Mouse (Mus musculus): ENCODE measurements around the gene Bhlhe23. TPM values are rescaled to one million over a fixed set of nuclear protein-coding genes. Genes with fewer than 3 reads are reported as not detected.

Bhlhe23 gene
- polyA plus RNA-seq, 1 experiment from 2014 or later = 1.1 TPM

DNA sequence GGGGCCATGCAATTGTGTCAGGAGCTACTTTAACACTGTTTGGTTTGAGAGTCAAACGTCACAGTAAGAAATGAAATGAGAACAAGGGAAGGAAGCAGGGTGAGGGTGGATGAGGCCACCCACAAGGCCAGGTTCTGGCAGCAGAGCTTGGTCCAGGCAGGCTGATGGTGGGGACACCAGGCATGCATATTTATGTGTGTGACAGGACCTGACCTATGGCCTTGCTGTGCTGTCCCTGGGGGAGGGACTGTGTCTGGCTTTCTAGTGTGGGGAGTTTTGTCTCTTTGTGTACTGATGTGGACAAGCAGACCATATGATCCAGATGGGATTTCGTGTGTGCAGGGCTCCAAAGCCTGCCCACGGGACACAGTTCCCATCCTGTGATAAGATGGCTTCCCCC, 18.9 kb upstream of the Bhlhe23 start:
- Histone ChIP-seq H3K27me3 (0 out of 2 replicates have a peak, but pooled peaks cover 3% of the 10 kb centered on the region), H3K27ac (replicated peaks) (no peak overlapping the region), H3K4me3 (no peak overlapping the region), H3K9ac (replicated peaks) (no peak overlapping the region), H3K4me1 (no peaks in the 10 kb centered on the region), H3K36me3 (no peaks in the 10 kb centered on the region), H3K4me2 (replicated peaks) (no peak overlapping the region), H3K9me3 (no peaks in the 10 kb centered on the region)
- no peak for ATAC-seq (replicated peaks)
- WGBS = 57% methylated on average over 3 of the region's 3 CpGs

DNA sequence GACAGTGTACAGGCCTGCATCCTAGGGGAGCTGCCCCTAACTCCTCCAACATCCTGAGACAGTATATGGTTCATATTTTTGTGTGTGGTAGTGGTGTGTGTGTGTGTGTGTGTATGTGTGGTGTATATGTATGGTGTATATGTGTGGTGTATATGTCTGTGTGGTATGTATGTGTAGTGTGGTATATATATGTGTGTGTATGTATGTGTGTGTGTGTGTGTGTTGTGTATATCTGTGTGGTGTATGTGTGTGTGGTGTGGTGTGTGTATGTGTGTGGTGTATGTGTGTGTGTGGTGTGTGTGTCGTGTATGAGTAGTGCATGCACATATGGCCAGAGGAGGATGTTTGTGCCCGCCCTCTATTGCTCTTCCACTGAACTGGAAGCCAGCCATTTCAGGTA, 17.7 kb upstream of the Bhlhe23 start:
- H3K9me3 ChIP-seq = no peaks in the 10 kb centered on the region
- no peak overlapping the region for H3K27ac ChIP-seq (replicated peaks)
- no peak overlapping the region for H3K4me2 ChIP-seq (replicated peaks)
- H3K4me3 ChIP-seq = no peak overlapping the region
- H3K27me3 ChIP-seq = 0 out of 2 replicates have a peak, but pooled peaks cover 3% of the 10 kb centered on the region
- 86% methylated on average over 2 of the region's 2 CpGs for WGBS
- H3K36me3 ChIP-seq = no peaks in the 10 kb centered on the region
- no peak for ATAC-seq (replicated peaks)
- H3K4me1 ChIP-seq = peaks cover 10% of the 10 kb centered on the region; the same call in 1 of the 2 replicates
- no peak overlapping the region for H3K9ac ChIP-seq (replicated peaks)

DNA sequence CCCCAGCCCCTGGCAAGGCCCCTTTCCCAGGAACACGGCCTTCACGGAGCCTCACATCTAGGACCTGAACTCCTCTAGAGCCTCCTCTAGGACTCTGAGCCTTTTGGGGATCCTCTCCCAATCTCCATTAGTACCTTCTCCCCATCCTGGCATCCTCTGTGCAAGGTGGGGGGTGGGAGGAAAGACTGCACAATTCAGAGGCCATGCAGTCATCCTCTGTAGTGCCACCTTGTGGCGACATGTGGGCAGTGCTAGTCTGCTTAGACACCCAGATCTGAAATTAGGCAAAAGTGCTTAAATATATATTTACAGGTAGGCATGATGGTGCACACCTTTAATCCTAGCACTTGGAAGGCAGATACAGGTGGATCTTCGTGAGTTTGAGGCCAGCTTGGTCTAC, 15.0 kb upstream of the Bhlhe23 start:
- Histone ChIP-seq H3K9ac (replicated peaks) (no peak overlapping the region), H3K27me3 (0 out of 2 replicates have a peak, but pooled peaks cover 3% of the 10 kb centered on the region), H3K4me3 (no peak overlapping the region), H3K4me2 (replicated peaks) (no peak overlapping the region), H3K27ac (replicated peaks) (no peak overlapping the region), H3K4me1 (peaks cover 28% of the 10 kb centered on the region), H3K9me3 (no peaks in the 10 kb centered on the region), H3K36me3 (no peaks in the 10 kb centered on the region)
- WGBS = 46% methylated on average over 4 of the region's 4 CpGs
- no peak for ATAC-seq (replicated peaks)

DNA sequence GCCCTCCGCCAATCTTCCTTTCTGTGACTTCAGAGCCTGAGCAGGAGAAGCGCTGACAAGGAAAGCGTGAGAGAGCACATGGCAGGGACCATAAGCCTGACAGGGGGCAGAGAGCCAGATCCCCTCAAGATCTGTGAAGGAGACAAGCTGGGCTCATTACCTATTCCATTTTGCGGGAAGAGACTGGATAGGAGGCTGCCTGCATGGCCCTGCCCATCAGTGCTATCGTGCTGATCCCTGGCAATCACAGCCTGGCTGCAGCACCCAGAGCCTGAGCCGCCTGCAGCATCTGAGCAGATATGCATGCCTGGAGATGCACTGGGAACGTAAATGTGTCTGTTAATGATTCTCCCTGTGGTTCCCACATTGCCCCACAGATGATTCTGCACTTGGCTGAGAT, 12.1 kb upstream of the Bhlhe23 start:
- WGBS = 17% methylated on average over 6 of the region's 7 CpGs
- peak overlapping the region; percentile 73 for H3K27ac ChIP-seq (replicated peaks)
- 0 out of 2 replicates have a peak, but pooled peaks cover 3% of the 10 kb centered on the region for H3K27me3 ChIP-seq
- no peak overlapping the region for H3K9ac ChIP-seq (replicated peaks)
- H3K4me1 ChIP-seq = peaks cover 28% of the 10 kb centered on the region
- no peaks in the 10 kb centered on the region for H3K9me3 ChIP-seq
- no peak overlapping the region for H3K4me3 ChIP-seq
- H3K4me2 ChIP-seq (replicated peaks) = 0 out of 2 replicates have a peak overlapping the region, but pooled peaks have one; percentile 7
- H3K36me3 ChIP-seq = no peaks in the 10 kb centered on the region
- ATAC-seq (replicated peaks) = peak; percentile 87

DNA sequence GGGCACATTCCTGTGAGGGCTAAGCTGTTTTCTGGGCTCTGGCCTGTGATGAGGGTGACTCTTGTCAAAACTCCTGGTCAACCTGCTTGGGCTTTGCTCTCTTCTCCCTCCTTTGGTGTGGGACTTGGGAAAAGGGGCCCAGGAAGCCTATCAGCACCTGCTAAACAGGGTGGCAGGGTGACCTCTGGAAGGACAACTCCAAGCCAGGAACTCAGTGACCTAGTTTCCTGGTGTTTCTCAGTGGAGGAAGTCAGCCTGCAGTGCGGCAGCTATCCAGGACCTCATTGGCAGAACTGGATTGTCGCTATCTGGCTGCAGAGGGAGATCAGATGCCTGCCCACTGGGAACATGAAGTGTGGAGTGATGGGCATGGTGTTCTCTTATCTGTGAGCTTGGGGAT, 11.7 kb upstream of the Bhlhe23 start:
- Histone ChIP-seq H3K4me3 (no peak overlapping the region), H3K9me3 (no peaks in the 10 kb centered on the region), H3K36me3 (no peaks in the 10 kb centered on the region), H3K27ac (replicated peaks) (peak overlapping the region; percentile 73), H3K9ac (replicated peaks) (0 out of 2 replicates have a peak overlapping the region, but pooled peaks have one; percentile 13), H3K4me1 (peaks cover 28% of the 10 kb centered on the region), H3K27me3 (0 out of 2 replicates have a peak, but pooled peaks cover 3% of the 10 kb centered on the region), H3K4me2 (replicated peaks) (no peak overlapping the region)
- 46% methylated on average over 2 of the region's 2 CpGs for WGBS
- no peak for ATAC-seq (replicated peaks)

DNA sequence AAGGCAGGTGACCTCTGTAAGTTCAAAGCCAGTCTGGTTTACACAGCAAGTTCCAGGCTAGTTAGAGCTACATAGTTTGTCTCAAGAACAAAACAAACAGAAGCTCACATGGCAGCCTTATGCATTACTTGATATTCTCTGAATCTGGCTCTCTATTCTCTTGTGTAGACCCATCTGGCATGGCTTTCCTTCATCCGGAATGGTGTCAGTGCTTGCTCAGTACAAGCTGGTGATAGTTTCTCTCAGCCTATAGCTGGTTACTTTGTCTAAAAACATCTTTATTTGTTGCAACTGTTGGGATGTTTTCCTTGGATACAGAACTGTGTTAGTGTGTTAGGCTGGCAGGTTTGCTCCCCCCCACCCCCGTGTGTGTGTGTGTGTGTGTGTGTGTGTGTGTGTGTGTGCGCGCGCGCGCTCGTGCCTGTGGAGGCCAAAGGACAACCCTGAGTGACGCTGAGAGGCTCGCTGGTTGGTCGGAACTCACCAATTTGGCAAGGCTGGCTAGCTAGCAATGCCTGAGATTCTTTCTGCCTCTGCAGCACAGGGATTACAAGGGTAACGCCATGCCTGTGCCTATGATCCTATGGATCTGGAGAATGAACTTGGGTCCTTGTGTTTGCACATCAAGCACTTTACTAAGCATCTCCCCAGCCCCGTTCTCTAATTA, 11.0 kb upstream of the Bhlhe23 start:
- ATAC-seq (replicated peaks) = peak; percentile 32; the same call in 1 of the 2 replicates
- H3K27ac ChIP-seq (replicated peaks) = peak overlapping the region; percentile 73
- WGBS = 61% methylated on average over 13 of the region's 13 CpGs

DNA sequence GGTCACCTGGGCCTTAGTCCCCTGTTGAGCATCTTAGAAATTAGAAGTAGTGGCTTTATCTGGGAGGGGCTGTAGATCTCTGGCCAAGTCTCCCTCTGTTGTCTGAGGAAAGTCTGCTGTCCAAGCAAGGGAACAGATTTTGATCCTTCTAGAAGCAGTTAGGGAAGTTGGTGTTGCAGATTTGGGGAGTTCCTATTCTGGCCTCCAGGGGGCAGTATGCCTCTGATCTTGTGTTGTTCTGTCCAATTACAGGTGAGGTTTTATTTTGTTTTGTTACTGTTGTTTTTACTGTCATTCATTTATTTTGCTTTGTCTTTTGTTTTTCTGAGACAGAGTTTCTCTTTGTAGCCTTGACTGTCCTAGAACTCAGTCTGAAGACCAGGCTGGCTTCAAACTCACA, 10.0 kb upstream of the Bhlhe23 start:
- Histone ChIP-seq H3K4me1 (peaks cover 28% of the 10 kb centered on the region), H3K9me3 (no peaks in the 10 kb centered on the region), H3K36me3 (no peaks in the 10 kb centered on the region), H3K27me3 (0 out of 2 replicates have a peak, but pooled peaks cover under 1% of the 10 kb centered on the region), H3K4me2 (replicated peaks) (no peak overlapping the region), H3K27ac (replicated peaks) (no peak overlapping the region), H3K9ac (replicated peaks) (no peak overlapping the region), H3K4me3 (no peak overlapping the region)
- no peak for ATAC-seq (replicated peaks)

More for the DNA sequence above, 11.0 kb upstream of the Bhlhe23 start:
- Histone ChIP-seq H3K27me3 (0 out of 2 replicates have a peak, but pooled peaks cover 2% of the 10 kb centered on the region), H3K4me2 (replicated peaks) (no peak overlapping the region), H3K9me3 (no peaks in the 10 kb centered on the region), H3K9ac (replicated peaks) (no peak overlapping the region), H3K36me3 (no peaks in the 10 kb centered on the region), H3K4me3 (no peak overlapping the region), H3K4me1 (peaks cover 28% of the 10 kb centered on the region)

DNA sequence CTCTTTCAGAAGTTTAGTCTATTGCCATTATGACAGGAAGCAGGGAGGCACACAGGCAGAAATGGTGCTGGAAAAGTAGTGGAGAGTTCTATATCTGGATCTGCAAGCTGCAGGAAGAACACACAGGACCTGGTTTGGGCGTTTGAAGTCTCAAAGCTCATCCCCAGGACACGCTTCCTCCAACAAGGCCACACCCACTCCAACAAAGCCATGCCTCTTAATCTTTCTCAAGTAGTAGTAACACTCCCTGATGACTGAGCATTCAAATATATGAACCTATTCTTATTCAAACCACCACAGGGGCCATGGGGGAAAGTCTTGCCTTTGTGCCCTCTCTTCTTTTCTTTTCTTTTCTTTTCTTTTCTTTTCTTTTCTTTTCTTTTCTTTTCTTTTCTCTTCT, 3.6 kb upstream of the Bhlhe23 start:
- ATAC-seq (replicated peaks) = no peak

DNA sequence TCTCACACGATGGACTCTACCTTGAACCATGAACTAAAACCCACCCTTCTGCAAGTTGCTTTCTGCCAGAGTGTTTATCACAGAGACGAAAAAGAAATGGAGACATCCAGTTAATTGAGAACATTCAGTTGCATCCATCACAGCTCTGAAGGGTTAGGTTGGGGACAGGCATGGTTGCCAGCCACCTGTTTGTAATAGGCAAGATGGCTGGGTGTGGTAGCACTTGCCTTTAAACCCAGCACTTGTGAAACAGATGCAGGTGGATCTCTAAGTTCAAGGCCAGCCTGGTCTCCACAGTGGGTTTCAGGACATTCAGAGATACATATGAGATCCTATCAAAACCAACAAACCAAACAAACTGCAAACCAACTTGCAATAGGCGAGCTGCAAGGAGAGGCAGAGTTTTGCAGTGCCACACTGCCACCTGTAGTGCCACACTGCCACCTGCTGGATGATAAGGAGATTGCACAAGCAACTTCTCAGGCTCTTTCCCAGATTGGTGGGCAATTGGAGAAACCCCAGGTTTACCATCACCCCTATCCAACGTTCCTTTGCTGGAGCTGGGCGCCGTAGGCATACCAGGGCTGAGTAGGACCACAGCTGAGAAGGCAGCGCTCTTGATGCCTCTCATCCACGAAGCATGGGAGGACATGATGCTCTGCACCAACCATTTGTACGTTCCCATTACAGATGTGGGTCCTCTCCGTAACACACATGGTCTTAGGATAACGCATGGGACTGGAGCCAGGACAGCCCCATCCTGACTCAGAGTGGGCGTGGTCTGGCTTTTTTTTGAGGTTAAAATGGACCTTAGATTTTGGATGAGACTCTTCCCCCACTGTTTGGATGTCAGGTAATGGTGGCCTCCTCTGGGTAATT, 2.8 kb upstream of the Bhlhe23 start:
- Histone ChIP-seq H3K4me1 (peaks cover 12% of the 10 kb centered on the region), H3K4me2 (replicated peaks) (no peak overlapping the region), H3K4me3 (no peak overlapping the region), H3K9me3 (no peaks in the 10 kb centered on the region), H3K27me3 (peaks cover 64% of the 10 kb centered on the region), H3K9ac (replicated peaks) (no peak overlapping the region), H3K36me3 (no peaks in the 10 kb centered on the region), H3K27ac (replicated peaks) (no peak overlapping the region)
- ATAC-seq (replicated peaks) = peak; percentile 43
- 25% methylated on average over 12 of the region's 12 CpGs for WGBS

More for the DNA sequence above, 3.6 kb upstream of the Bhlhe23 start:
- Histone ChIP-seq H3K4me1 (peaks cover 12% of the 10 kb centered on the region), H3K27me3 (peaks cover 57% of the 10 kb centered on the region), H3K27ac (replicated peaks) (no peak overlapping the region), H3K4me2 (replicated peaks) (no peak overlapping the region), H3K4me3 (no peak overlapping the region), H3K36me3 (no peaks in the 10 kb centered on the region), H3K9ac (replicated peaks) (no peak overlapping the region), H3K9me3 (no peaks in the 10 kb centered on the region)
- WGBS = 4% methylated on average over 2 of the region's 2 CpGs

DNA sequence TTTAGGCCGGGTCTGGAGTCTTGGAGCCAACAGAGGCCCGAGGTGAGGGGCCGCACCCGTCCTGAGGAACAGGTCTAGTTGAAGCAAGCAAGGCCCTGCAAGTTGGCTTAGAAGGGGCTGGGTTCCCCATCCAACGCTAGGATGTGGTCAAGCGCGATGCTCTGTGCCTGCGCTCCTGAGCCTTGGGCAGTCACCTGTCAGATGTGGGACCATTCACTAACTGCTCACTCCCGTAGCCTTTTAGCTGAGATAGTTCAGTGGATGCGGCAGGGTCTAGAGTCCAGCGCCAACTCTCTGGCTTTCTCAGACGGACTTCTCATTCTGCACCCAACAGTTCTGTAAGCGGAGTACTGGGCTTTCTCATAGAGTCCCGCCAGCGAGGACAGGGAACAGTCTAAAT, 1.1 kb downstream of the Bhlhe23 start:
- peaks cover 12% of the 10 kb centered on the region for H3K4me1 ChIP-seq
- H3K9me3 ChIP-seq = no peaks in the 10 kb centered on the region
- WGBS = 2% methylated on average over 15 of the region's 15 CpGs
- peaks cover 83% of the 10 kb centered on the region for H3K27me3 ChIP-seq
- H3K36me3 ChIP-seq = no peaks in the 10 kb centered on the region
- H3K4me3 ChIP-seq = peak overlapping the region; percentile 37; the same call in 1 of the 2 replicates
- peak overlapping the region; percentile 51 for H3K4me2 ChIP-seq (replicated peaks)
- no peak for ATAC-seq (replicated peaks)
- H3K27ac ChIP-seq (replicated peaks) = no peak overlapping the region
- H3K9ac ChIP-seq (replicated peaks) = no peak overlapping the region

DNA sequence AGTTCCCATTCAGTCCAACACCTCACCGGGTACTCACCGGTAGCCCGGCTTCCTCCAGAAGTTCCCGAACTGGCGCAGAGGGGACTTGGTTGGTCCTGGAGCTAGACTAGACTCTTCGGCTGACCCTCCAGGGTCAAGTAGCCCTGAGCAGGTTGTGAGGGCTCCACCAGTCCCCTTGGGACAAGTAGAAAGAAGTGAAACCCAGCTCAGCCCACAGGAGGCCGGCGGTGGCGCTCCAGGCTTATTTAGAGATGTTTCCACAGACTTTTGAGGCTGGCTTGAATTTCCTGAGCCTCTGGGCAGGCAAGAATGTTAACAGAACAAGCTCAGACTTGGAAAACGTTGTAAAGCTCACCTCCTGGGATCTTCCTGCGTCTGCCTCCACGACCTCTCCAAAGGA, 1.5 kb downstream of the Bhlhe23 start:
- no peak overlapping the region for H3K9ac ChIP-seq (replicated peaks)
- no peak overlapping the region for H3K27ac ChIP-seq (replicated peaks)
- H3K4me3 ChIP-seq = no peak overlapping the region
- no peak for ATAC-seq (replicated peaks)
- H3K27me3 ChIP-seq = peaks cover 82% of the 10 kb centered on the region
- H3K4me2 ChIP-seq (replicated peaks) = no peak overlapping the region; the same call in 1 of the 2 replicates
- H3K4me1 ChIP-seq = peaks cover 12% of the 10 kb centered on the region
- no peaks in the 10 kb centered on the region for H3K9me3 ChIP-seq
- no peaks in the 10 kb centered on the region for H3K36me3 ChIP-seq
- 3% methylated on average over 12 of the region's 12 CpGs for WGBS

DNA sequence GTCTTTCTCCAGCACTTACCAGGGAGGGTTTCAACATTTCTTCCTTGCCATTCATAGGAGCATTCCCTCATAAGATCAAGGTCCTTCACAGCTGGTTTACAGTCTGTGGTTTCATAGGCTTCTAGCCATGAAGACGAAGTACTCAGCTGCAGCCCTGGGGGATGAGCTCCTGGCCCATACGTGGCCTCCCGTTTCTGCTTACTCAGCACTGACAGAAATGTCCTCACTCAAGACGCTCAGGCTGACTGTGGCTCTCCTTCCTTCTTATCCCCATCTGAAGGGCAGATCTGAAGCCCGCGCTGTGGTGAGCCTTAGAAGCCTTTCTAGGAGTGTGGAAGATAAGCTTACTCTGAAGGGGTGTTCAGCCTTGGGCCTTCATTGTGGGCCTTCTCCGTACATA, 11.0 kb downstream of the Bhlhe23 start:
- Histone ChIP-seq H3K9ac (replicated peaks) (no peak overlapping the region), H3K4me3 (no peak overlapping the region), H3K27me3 (0 out of 2 replicates have a peak, but pooled peaks cover 3% of the 10 kb centered on the region), H3K27ac (replicated peaks) (no peak overlapping the region), H3K4me1 (no peaks in the 10 kb centered on the region), H3K9me3 (no peaks in the 10 kb centered on the region), H3K4me2 (replicated peaks) (no peak overlapping the region), H3K36me3 (no peaks in the 10 kb centered on the region)
- WGBS = 83% methylated on average over 7 of the region's 7 CpGs
- no peak for ATAC-seq (replicated peaks)
